Mouse (Mus musculus): Measurements from ENCODE around the gene Pabpn1.
"Not testable (repeated sequence)": the region's sequence is repeated elsewhere in the genome, so short reads cannot be mapped to it uniquely, and the experiment has no call there.

The Pabpn1 gene

DNA sequence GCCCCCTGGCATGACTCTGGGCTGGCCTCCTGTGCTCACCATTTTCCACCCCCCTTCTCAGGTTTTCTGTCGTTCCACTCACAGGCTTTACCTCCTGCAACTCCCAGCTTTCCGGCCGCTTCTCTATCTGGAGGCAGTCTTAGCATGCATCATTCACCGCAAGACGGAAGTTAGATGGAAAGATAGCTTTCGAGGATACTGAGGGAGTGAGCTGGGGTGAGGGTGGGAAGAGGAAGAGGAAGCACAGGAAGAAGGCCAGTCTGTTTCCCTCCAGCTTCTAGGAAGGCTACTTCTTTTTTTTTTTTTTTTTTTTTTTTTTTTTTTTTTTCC lies 44.5 kb downstream of the Pabpn1 start:
- no peak for DNase-seq (ENCODE audit: low spot score)

DNA sequence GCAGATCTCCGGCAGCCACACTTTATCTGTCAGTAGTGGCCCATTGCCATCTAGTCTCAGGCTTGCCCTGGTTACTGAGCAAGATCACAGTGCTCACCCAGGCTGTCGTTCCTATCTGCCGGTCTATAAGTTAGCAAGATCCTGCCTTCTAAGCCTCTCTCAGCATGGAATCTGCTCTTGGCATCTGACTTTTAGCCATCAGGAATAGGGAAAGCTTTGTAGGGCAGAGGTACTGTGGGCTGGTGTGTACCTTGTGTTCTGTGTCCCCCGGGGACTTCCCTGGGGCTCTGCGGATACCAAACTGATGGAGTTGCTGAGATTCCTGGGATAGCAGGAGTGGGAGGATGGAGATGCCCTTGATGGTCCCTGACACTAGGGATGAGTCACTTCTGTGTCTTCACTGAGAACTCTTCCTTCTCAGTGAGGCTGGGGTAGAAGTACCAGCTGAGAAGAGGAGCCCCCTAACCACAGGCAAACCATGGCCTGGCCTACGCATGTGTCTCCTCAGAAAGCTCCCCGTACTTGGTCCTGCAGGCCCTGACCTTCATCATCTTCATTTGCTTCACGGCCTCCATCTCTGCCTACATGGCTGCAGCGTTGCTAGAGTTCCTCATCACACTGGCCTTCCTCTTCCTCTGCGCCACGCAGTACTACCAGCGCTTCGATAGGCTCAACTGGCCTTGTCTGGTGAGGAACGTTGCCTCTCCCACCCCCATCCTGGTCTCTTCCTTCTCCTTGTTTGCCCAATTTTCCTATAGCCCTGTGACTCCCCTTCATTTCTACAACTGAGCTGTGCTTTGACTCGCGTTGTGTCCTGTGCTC lies 45.3 kb downstream of the Pabpn1 start:
- DNase-seq (ENCODE audit: low spot score), result no peak

DNA sequence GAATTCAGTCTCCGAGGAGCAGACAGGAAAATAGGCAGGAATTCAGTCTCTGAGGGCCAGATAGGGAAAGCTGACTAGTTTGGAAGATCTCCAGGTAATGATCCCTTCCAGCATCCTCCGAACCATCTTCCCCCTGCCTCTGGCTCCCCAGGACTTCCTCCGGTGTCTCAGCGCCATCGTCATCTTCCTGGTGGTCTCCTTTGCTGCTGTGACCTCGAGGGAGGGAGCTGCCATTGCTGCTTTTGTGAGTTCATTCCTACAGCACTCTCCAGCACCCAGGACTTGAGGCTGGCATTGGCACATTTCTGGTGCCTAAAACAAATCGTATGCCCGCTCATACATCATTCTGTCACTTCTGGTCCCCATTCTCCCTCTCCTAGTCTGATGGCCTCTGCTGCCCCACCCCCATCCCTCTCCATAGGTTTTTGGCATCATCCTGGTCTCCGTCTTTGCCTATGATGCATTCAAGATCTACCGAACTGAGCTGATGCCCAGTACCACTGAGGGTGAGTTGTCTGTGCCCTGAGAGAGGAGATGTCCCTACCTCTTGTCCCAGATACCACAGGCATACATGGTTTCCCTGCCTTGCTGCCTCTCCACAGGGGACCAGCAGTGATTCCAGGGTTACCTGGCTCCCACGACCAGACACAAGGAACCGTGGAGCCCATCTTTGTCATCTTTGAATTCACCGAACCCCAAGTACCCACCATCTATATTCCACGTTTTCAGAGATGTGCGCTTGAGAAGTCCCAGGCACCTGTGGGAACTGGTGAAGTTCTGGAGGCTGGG lies 46.3 kb downstream of the Pabpn1 start:
- DNase-seq (ENCODE audit: low spot score), result no peak

DNA sequence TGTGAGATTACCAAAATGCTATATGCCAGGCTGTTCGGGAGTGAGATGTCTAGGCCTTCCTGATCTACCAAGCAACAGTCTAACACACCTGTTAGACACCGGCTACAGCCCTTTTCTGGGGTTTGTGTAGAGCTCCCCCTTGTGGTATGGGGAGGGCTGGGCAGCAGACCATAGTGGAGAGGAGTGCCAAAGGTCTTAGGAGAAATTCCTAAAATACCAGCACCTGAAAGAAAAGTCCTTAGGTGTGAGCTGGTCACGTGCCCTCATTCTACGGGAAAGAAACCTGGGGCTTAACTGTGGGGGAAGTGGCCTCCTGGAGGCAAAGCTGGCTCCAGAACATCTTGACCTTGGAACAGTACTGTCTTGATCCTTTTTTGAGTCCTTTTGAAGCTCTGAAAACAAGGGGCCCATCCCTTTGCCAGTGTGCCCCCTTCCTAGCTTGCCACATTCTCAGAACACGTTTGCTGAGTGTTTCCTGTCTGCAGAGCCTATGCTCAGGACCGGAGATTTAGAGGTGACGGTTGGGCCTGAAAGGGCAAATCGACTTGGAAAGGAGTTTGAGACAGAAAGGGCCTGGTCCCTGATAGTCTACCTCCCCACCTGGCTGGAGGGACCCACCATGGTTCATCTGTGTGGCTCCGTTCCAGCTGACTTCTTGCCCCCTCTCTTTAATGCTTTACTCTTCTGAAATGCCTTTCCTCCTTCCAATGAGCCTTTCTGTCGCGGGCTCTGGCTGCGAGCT lies 47.3 kb downstream of the Pabpn1 start:
- peak; percentile 60 for DNase-seq (ENCODE audit: low spot score)

DNA sequence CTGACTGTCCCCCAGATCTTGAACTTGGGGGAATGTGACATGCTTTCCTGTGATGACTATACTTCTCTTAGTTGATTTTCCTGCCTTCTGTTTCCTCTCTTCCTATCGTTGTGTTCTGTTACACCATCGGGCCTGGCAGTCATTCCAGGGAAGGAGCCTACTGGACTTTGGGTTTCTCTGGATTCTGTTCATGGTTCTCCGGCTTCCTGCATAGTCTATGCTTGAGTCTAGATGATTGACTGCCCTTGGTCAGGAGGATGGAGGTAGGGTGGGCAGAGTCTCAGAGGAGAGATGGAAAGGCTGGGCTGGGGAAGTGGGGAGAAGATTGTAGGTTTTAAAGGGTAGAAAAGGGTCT lies 47.9 kb downstream of the Pabpn1 start:
- DNase-seq (ENCODE audit: low spot score), result no peak

DNA sequence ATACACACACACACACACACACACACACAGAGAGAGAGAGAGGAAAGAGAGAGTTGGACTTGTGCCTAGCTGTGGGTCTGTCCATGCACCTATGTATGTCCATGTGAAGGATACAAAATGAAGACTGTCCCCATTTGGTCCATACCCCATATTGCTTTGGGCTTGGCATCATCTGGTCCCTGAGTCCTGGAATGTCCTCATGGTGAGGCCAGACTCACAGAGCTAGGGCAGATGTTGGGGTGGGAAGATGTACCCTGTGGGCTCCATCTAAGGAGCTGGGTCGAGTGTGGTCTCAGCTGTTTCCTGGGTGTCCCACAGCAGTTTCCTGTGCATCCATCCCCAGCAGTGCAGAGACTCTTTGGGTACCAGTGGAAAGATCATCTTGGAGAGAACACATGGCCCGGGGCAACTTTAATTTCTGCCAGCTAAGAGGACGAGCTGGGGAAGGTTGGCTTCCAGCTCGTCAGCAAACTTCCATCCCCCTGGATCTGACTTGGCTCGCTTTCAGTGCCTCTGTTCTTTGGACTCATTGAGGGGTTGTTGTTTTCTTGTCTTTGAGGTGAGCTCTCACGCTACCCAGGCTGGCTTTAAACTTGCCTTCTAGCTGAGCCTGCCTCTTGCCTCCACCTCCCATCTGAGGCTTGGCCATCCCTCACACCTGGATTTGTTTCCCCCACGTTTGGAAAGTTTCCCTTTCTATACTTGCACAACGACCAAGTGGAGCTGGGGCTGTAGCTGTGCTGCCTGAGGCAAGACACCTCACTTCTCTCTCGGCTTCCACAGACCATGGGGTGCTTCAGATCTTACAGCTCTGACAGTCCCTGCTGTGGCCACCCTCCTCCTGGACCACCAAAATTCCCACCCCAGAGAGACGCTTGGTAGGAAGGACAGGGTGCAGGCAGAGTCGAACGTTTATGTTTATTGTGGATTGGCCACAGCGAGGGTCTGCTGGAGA lies 49.0 kb downstream of the Pabpn1 start:
- no peak for DNase-seq (ENCODE audit: low spot score)

DNA sequence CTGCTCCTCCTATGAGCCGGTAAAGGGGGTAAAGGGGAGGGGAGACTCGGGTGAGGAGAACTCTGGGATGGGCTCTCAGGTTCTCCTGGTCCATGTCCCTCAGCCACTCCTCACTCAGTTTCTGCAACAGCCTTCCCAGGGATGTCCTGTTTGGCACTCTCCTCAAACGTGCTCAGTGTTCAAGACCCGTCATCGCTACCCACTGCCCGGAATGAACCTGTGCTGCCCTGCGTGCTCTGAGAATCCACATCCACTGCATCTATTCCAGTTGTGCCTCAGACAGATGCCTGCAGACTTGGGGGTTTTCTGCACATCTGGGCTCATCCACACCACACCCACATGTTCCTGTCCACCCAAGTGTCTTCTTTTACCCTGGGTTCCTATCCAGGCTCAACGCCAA lies 50.2 kb downstream of the Pabpn1 start:
- no peak for DNase-seq (ENCODE audit: low spot score)

DNA sequence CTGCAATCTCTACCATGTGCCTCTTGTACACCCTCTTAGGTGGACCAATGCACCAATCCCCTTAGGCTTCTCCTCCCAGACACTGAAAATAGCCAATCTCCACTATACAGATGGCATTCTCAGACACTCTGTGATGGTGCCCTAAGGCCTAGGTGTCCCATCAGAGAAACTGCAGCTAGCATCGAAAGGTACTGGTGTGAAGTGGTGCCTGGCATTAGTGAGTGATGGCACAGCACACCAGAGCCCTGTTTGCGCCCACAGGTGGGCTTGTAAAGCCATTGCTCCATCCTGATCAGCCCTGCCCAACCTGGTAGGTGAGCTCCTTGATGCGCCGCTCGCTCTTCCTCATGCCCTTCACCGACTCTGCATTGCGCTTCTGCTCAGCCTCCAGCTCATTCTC lies 51.7 kb downstream of the Pabpn1 start:
- no peak for DNase-seq (ENCODE audit: low spot score)

DNA sequence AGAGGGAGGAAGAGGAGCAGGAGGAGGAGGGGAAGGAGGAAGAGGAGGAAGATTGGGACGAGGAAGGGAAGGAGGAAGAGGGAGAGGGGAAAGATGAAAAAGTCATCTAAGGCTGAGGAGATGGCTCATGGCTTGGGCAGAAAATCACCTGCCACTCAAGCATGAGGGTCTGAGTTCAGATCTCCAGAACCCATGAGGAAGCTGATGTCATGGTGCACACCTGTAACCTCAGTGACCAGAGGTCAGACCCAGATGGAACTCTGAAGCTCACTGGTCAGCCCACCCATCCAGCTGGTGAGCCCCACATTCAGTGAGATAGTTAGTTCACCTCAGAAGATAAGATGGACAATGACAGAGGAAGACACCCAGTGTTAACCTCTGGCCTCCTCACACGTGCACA lies 52.6 kb downstream of the Pabpn1 start:
- no peak for DNase-seq (ENCODE audit: low spot score)

DNA sequence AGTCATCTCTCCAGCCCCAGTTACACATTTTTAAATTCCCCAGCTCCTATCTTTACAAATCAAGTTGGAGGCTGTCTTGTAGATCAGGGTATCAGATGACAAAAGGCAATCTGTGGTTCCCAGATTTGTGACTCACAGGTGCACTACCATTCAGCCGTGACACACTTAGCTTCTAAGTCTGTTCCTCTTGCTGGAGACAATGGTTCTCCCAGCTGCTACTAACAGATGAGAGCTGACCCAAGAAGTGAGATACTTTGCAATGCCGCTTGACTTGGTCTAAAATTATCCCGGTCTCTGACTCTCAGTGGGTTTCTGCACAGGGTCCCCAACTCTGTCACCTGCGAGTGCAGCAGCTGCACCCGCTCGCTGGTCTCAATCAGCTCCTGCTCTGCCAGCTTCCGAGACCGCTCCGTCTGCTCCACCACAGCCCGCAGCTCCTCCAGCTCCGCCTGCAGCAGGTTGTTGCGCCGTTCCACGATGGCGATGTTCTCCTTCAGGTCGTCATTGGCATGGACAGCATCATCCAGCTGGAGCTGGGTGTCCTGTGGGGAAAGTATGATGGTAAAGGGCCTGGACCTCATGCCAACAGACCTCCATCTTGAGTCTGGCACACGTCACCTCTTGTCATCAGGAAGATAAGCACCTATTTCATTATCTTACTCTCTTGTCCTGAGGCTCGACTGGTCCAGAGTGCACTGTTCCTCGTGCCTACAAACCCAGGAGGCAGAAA lies 53.8 kb downstream of the Pabpn1 start:
- no peak for DNase-seq (ENCODE audit: low spot score)

DNA sequence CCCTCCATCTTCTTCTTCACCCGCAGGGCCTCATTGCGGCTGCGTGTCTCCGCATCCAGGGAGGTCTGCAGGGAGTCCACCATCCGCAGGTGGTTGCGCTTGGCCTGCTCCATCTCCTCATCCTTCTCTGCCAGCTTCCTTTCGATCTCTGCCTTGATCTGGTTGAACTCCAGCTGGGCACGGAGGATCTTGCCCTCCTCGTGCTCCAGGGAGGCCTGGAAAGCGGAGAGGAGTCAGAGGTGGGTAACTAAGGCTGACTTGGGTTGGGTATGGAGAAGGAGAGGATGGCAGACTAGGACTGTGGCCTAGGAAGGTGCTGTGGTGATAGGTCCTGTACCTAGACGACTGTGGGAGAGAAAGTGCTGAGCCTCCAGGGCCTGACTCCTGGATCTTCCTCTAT lies 54.7 kb downstream of the Pabpn1 start:
- DNase-seq (ENCODE audit: low spot score), result not testable (repeated sequence)

Data from T-cell, adult 2 months (primary cell).